Mouse (Mus musculus) liver, embryonic 15.5 days (tissue): ENCODE results near the gene Ncam1. TPM values are rescaled to one million over a fixed set of nuclear protein-coding genes. Genes with fewer than 3 reads are reported as not detected.

Experiments used
- ATAC-seq: fragments of 200-750 bp; cut with Nextera tagmentation; 2 replicates; pipeline ENCODE4 v1.8.0; 2017; ENCODE audit warnings: moderate number of reproducible peaks, mild to moderate bottlenecking, moderate library complexity; ENCODE audit not compliant: insufficient read depth
- H3K27ac ChIP-seq: fragments of 300-500 bp; sonication (generic); replicated peaks from 2 replicates; pipeline ENCODE4 v1.5.1; 2015; ENCODE audit warnings: mild to moderate bottlenecking, inconsistent platforms
- H3K27me3 ChIP-seq: fragments of 300-500 bp; sonication (generic); 2 replicates; pipeline ENCODE4 v1.6.1; 2015; ENCODE audit warnings: mild to moderate bottlenecking, inconsistent platforms
- H3K36me3 ChIP-seq: fragments of 300-500 bp; sonication (generic); replicated peaks from 2 replicates; pipeline ENCODE4 v1.6.1; 2015; ENCODE audit warnings: moderate library complexity, mild to moderate bottlenecking, inconsistent platforms
- H3K4me1 ChIP-seq: fragments of 300-500 bp; sonication (generic); replicated peaks from 2 replicates; pipeline ENCODE4 v1.6.1; 2015; ENCODE audit warnings: inconsistent platforms
- H3K4me2 ChIP-seq: fragments of 300-500 bp; sonication (generic); 2 replicates; pipeline ENCODE4 v1.6.1; 2015; ENCODE audit warnings: moderate library complexity, mild to moderate bottlenecking, inconsistent platforms
- H3K4me3 ChIP-seq: fragments of 300-500 bp; sonication (generic); replicated peaks from 2 replicates; pipeline ENCODE4 v1.5.1; 2015; ENCODE audit warnings: mild to moderate bottlenecking, inconsistent platforms
- H3K9ac ChIP-seq: fragments of 300-500 bp; sonication (generic); 2 replicates; pipeline ENCODE4 v1.6.1; 2015; ENCODE audit warnings: moderate library complexity, mild to moderate bottlenecking, inconsistent platforms
- H3K9me3 ChIP-seq: fragments of 300-500 bp; sonication (generic); replicated peaks from 2 replicates; pipeline ENCODE4 v1.6.1; 2016; ENCODE audit warnings: inconsistent platforms
- WGBS: fragments of 180-500 bp; shearing (Covaris S2); methylation state at CpG from one replicate; pipeline ENCODE4 v1.1.7; 2015; ENCODE audit warnings: mixed read lengths; ENCODE audit not compliant: insufficient replicate concordance; 5-methylcytosine and 5-hydroxymethylcytosine counted together
- polyA plus RNA-seq: library from polyadenylated mRNA; unstranded; fragments of >200 nt; fragmentation: Nextera tagmentation; extraction: Ambion mirVana; gene quantifications from 2 replicates; pipeline ENCODE4 v1.2.1, GENCODE M21; 2015

The Ncam1 gene
- polyA plus RNA-seq, 1 experiment from 2014 or later = 5.6 TPM

- no peak overlapping the region for H3K4me3 ChIP-seq
- no peak overlapping the region for H3K9ac ChIP-seq
- H3K36me3 ChIP-seq = no peaks in the 10 kb centered on the region
- H3K4me1 ChIP-seq = no peaks in the 10 kb centered on the region
- H3K27ac ChIP-seq = no peak overlapping the region
- H3K4me2 ChIP-seq = no peak overlapping the region
- no peaks in the 10 kb centered on the region for H3K9me3 ChIP-seq
- no peak for ATAC-seq
- 51% methylated on average over 5 of the region's 5 CpGs for WGBS
- no peaks in the 10 kb centered on the region for H3K27me3 ChIP-seq
Observed at GRCm38 (mm10) chr9:49722765-49723164, 76.0 kb downstream of the Ncam1 start.

DNA sequence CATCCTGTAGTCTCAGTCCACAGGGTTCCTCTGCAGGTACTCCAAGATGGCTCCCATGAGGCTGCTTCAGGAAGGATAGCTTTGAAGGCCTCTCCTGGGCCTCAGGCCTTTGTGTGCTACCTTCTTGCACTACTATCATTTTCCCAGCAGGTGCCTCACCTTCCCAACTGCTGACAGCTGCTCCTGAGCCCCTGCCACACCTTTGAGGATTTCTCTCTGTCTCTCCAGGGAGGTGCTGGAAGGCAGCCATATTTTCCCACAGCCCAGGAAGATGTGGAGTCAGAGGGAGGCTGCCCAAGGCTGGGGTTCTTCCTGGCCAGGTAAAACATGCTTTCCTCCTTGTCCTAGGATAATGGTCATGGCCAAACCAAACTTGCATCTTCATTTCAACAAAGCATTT, 83.6 kb downstream of the Ncam1 start:
- Histone ChIP-seq H3K4me3 (no peak overlapping the region), H3K27ac (no peak overlapping the region), H3K9ac (no peak overlapping the region), H3K27me3 (no peaks in the 10 kb centered on the region), H3K9me3 (no peaks in the 10 kb centered on the region), H3K4me2 (no peak overlapping the region), H3K36me3 (no peaks in the 10 kb centered on the region), H3K4me1 (no peaks in the 10 kb centered on the region)
- ATAC-seq = no peak

GRCm38 (mm10) chr9:49714091-49714490, 84.6 kb downstream of the Ncam1 start:
- H3K4me3 ChIP-seq = no peak overlapping the region
- no peak for ATAC-seq

DNA sequence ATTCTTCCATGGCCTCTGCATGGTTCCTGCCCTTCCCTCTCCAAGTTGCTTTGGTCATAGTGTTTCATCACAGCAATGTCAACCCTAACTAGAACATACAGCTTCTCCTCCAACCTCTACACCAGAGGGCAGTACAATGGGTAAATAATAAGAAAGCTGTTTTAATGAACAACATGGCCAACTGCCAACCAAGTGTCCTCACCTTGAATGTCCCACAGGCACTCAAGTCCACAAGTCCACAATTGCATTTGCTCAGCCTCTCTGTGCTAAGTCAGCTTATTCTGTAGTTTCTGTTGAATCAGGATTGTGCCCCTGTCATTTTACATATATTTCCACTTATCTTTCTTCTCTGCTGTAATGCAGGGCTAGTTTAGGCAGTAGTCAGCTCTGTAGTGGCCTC, 91.1 kb downstream of the Ncam1 start:
- H3K27me3 ChIP-seq = no peaks in the 10 kb centered on the region
- H3K4me1 ChIP-seq = no peaks in the 10 kb centered on the region
- H3K36me3 ChIP-seq = no peaks in the 10 kb centered on the region
- ATAC-seq = no peak
- no peak overlapping the region for H3K27ac ChIP-seq
- no peak overlapping the region for H3K4me2 ChIP-seq
- no peak overlapping the region for H3K9ac ChIP-seq
- H3K9me3 ChIP-seq = no peaks in the 10 kb centered on the region
- no peak overlapping the region for H3K4me3 ChIP-seq

More at GRCm38 (mm10) chr9:49714091-49714490, 84.6 kb downstream of the Ncam1 start:
- no peak overlapping the region for H3K27ac ChIP-seq
- no peaks in the 10 kb centered on the region for H3K4me1 ChIP-seq
- no peaks in the 10 kb centered on the region for H3K9me3 ChIP-seq
- H3K9ac ChIP-seq = no peak overlapping the region
- H3K36me3 ChIP-seq = no peaks in the 10 kb centered on the region
- WGBS = 47% methylated on average over 3 of the region's 3 CpGs
- no peaks in the 10 kb centered on the region for H3K27me3 ChIP-seq
- H3K4me2 ChIP-seq = no peak overlapping the region

DNA sequence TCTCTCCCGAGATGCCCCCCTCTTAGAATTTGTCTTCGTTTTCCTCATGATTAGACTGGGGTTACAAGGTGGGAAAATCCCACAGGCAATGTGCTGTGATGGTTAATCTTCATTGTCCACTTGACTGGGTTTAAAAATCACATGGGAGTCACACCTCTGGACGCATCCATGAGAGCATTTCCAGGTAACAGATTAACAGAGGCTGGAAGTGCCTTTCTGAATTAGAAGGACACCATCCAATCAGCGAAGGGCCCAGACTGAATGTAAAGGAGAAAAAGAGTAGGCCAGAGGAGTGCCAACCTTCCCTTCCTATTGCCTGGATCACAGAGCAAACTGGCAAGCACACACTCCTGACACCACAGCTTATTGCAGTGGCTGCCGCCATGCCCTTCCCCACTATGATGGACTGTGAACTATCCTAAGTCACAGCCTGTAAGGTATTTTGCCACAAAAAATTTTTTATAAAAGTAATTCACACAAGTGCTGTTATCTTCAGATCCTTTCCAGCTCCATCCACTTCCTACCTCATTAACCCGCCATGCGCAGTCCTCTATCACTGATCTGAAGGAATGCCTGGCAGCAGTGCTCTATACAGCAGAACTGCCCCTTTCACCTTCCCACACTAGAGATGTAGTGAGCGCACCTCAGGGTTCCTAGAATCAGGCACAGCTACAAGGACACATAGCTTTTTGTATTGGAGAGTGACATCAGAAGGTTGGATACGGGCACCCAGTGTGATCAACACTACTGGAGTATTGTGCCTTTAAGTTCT, 94.3 kb downstream of the Ncam1 start:
- 64% methylated on average over 9 of the region's 9 CpGs for WGBS
- no peaks in the 10 kb centered on the region for H3K27me3 ChIP-seq
- no peak overlapping the region for H3K4me2 ChIP-seq
- no peaks in the 10 kb centered on the region for H3K36me3 ChIP-seq
- H3K4me1 ChIP-seq = no peaks in the 10 kb centered on the region
- ATAC-seq = no peak
- no peaks in the 10 kb centered on the region for H3K9me3 ChIP-seq
- no peak overlapping the region for H3K9ac ChIP-seq
- H3K27ac ChIP-seq = no peak overlapping the region
- H3K4me3 ChIP-seq = no peak overlapping the region

GRCm38 (mm10) chr9:49695371-49695770, 103.4 kb downstream of the Ncam1 start:
- H3K27ac ChIP-seq = no peak overlapping the region
- H3K4me3 ChIP-seq = no peak overlapping the region
- WGBS = 27% methylated on average over 7 of the region's 7 CpGs
- no peaks in the 10 kb centered on the region for H3K27me3 ChIP-seq
- H3K4me1 ChIP-seq = no peaks in the 10 kb centered on the region
- H3K9me3 ChIP-seq = no peaks in the 10 kb centered on the region
- H3K4me2 ChIP-seq = no peak overlapping the region
- H3K36me3 ChIP-seq = no peaks in the 10 kb centered on the region
- ATAC-seq = no peak
- H3K9ac ChIP-seq = no peak overlapping the region

DNA sequence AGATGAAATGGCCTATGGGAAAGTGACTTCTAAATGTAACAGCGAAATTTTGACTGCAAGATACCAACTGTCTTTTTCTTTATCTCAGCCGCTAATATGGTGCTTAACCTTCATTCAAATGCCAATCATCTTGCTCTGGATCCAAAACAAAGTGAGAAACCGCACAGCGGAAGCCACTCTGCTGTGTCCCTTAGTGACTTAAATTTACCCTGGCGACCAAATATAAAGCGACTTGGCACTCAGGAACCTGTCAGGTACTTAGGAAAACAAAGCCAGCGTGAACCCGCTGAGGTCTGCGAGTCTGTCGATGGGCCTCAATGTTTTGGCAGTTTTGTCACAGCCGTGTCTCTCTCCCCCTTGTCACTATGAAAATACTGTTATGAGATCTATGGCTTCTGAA, 105.9 kb downstream of the Ncam1 start:
- Histone ChIP-seq H3K36me3 (no peaks in the 10 kb centered on the region), H3K27me3 (no peaks in the 10 kb centered on the region), H3K4me3 (no peak overlapping the region), H3K9me3 (no peaks in the 10 kb centered on the region), H3K9ac (no peak overlapping the region), H3K4me2 (no peak overlapping the region), H3K27ac (no peak overlapping the region), H3K4me1 (no peaks in the 10 kb centered on the region)
- ATAC-seq = no peak
- WGBS = 65% methylated on average over 11 of the region's 11 CpGs

DNA sequence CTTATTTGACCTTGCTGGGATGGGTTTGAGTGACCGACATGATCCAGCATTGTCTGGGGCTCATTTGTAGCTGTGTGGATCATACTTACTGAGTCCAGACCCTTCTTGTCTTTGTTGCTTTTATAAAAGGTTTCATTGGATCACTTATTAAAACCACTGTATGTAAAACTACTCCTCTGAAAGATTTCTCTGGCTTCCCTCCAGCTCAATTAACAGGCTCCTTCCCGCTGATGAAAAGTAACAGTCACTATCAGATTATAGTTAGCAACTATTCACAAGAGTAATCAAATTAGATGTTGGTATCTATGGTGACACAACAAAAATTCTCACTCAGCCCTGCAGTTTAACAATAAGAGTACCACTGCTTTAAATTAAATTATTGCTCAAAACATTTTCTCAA, 107.4 kb downstream of the Ncam1 start:
- Histone ChIP-seq H3K27ac (no peak overlapping the region), H3K9me3 (no peaks in the 10 kb centered on the region), H3K36me3 (no peaks in the 10 kb centered on the region), H3K4me2 (no peak overlapping the region), H3K4me3 (no peak overlapping the region), H3K4me1 (no peaks in the 10 kb centered on the region), H3K9ac (no peak overlapping the region), H3K27me3 (no peaks in the 10 kb centered on the region)
- no peak for ATAC-seq
- WGBS = 56% methylated on average over 2 of the region's 2 CpGs

GRCm38 (mm10) chr9:49683566-49684273, 115.0 kb downstream of the Ncam1 start:
- H3K36me3 ChIP-seq = no peaks in the 10 kb centered on the region
- H3K27me3 ChIP-seq = no peaks in the 10 kb centered on the region
- no peaks in the 10 kb centered on the region for H3K9me3 ChIP-seq
- H3K4me1 ChIP-seq = no peaks in the 10 kb centered on the region
- WGBS = 64% methylated on average over 8 of the region's 8 CpGs
- H3K4me3 ChIP-seq = no peak overlapping the region
- ATAC-seq = no peak
- no peak overlapping the region for H3K4me2 ChIP-seq
- no peak overlapping the region for H3K27ac ChIP-seq
- no peak overlapping the region for H3K9ac ChIP-seq

GRCm38 (mm10) chr9:49681848-49682469, 116.8 kb downstream of the Ncam1 start:
- no peaks in the 10 kb centered on the region for H3K27me3 ChIP-seq
- WGBS = 71% methylated on average over 7 of the region's 7 CpGs
- no peak overlapping the region for H3K4me2 ChIP-seq
- no peak overlapping the region for H3K4me3 ChIP-seq
- ATAC-seq = no peak
- no peak overlapping the region for H3K9ac ChIP-seq
- H3K9me3 ChIP-seq = no peaks in the 10 kb centered on the region
- no peaks in the 10 kb centered on the region for H3K36me3 ChIP-seq
- H3K27ac ChIP-seq = no peak overlapping the region
- no peaks in the 10 kb centered on the region for H3K4me1 ChIP-seq

DNA sequence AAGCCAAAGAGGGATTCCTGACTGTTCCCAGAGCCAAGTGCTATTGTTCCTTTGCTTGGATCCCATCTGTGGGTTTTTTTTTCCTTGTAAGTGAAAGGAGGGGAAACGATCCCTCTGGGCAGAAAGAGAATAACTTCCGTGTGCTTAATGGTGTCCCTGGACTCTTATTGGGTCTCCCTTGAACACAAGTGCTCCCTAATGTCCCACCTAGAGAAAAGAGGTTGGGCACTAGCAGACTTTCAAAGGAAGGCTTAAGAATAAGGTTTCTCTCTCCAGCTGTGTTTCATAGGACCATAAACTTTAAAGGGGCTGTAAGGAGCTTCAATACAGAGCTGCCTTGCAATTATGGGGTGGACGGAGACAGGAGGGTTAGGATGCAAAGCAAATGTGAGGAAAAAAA, 119.5 kb downstream of the Ncam1 start:
- 43% methylated on average over 3 of the region's 3 CpGs for WGBS
- no peak overlapping the region for H3K27ac ChIP-seq
- no peaks in the 10 kb centered on the region for H3K27me3 ChIP-seq
- H3K4me2 ChIP-seq = no peak overlapping the region
- H3K4me1 ChIP-seq = no peaks in the 10 kb centered on the region
- H3K9ac ChIP-seq = no peak overlapping the region
- H3K4me3 ChIP-seq = no peak overlapping the region
- no peak for ATAC-seq
- H3K36me3 ChIP-seq = no peaks in the 10 kb centered on the region
- no peaks in the 10 kb centered on the region for H3K9me3 ChIP-seq
